Mouse (Mus musculus) heart, adult 18-20 months (tissue): ENCODE results near the gene Slc19a1. TPM values are rescaled to one million over a fixed set of nuclear protein-coding genes. Genes with fewer than 3 reads are reported as not detected.
A peak's percentile ranks its signal among the peaks of the same experiment; 100 is the strongest.

Experiments
- DNase-seq, 2 experiments: peaks; one replicate each; pipeline ENCODE4 v3.0.0; 2021 to 2022; ENCODE audit warnings: mixed read lengths in 1 of 2
- total RNA-seq, 2 experiments: library from RNA; stranded (reverse); gene quantifications; 2 replicates each; pipeline ENCODE4 v1.2.3; 2021

Slc19a1 gene
- total RNA-seq, 2 experiments from 2014 or later, result 5.4 to 6.7 TPM

DNA sequence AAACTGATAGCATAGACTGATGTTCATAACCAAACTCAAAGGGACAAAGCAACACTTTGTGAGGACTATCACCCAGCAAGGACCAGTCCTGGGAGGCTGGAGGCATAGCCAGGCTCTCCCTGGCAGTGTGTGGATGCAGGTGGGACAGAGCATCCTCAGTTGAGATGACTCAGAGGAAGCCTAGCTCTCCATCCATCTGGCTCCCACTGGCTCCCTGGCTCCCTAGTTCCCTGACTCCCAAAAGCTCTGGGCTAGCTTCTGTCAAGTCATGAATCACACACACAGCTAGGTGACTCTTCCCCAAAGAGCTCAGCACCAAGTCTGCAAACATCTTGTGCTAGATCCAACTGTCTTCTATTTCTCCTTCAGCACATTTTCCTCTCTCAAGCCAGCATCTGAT lies 61.8 kb downstream of the Slc19a1 start:
- no peak for DNase-seq

DNA sequence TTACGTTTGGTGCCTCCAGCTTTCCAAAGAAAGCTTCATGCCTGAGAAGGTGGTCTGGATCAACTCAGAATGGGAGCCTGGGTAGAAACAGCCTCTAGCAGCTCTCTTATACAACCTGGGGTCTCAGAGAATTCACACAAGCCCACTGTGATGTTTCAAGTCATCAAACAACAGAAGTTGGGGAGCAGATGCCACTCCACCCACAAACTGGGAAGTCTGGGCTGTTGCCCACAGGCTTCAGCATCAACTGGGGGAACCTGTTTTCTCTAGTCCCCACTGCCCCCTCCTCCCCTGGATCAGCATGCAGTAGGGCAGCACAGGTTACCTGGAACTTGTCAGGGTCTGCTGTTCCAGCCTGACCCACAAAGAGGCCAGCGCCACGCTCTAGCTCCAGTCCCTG lies 63.6 kb downstream of the Slc19a1 start:
- DNase-seq, result no peak

DNA sequence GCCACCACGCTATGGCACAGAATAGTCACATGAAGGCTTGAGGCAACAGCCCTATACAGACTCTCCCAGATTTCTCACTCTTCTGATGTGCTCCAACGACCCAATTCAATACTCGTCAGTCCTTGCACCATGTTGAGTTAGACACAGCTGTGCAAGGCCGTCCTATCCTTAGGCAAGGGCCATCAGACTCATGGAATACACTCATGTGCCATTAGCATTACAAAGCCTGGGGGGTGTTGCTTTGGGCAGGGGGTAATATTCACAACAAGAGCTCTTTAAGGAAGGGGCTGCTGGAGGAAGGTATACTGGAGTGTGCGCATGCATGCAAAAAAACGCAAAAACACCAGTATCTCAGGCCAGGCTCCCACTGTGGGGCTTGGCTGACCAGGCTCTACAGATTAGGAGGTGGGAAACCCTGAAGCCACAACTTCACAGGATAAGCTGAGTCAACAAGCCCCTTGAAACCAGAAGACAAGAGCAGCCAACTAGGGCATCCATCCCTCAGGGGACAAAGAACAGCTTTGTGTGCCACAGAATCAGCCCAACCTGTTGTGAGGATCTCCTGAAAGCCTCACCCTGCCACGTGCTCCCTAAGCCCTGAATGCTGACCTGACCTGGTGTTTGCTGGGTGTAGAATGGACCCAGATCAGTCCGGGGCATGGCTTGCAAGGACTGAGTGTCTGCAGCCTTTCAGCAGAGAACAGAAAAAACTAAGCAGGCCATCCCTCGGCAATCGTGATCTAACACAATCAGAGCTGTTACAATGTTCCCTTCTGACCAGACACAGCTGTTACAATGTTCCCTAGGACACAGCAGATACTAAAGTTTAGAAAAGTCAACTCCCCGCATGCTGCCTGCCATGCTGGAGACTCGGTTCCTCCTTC lies 65.2 kb downstream of the Slc19a1 start:
- DNase-seq, result no peak

DNA sequence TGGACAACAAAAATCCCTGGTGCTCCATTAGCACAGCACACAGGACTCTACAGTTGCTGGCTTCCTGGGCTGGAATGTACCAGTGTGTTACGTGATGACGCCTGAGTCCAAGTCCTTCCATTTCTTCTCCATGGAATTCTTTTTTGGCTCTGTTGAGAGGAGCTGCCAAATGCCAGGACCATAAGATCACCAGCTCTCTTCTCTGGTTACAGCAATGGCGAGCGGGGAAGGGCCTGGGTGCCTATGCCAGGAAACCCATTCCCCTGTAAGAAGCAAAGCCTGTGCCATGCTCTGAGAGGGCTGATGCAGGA lies 65.8 kb downstream of the Slc19a1 start:
- peak; percentile 35 to 52 for DNase-seq

DNA sequence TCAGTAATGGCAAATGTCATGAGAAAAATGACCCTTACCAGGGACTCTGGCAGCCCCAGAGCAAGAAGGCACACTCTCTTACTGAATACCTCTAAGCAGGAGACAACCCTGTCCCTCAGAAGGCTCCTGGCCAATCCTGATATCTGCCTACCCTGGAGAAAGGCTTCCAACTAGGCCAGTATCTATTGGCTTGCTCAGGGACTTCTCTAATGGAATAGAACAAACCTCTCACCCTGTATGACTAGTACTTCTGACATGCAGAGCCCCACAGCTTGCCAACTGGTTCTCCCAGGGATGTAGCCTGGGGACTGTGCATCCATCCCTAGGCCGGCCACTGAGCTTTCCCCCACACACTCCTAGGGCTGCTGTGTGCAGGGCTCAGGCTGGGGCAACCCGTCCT lies 66.6 kb downstream of the Slc19a1 start:
- peak; percentile 37 to 66 for DNase-seq

DNA sequence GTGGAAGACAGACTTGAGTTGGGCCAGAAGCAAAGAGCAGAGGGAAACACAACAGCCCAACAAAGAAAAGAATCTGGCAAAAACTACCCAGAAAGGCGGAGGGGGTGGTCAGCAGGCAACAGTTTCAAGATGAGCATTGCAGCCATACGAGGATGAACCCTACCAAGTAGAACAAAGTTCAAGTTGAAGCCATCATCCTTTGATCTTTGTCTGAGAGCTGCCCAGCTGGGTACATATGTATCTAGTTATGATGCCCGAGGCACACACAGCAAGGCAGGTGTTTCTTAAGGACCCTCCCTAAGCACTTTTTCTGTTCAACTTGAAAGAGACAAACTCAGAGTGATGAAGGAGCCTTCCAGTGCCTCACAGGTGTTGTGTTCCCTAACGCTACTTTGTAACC lies 67.7 kb downstream of the Slc19a1 start:
- DNase-seq, result no peak

DNA sequence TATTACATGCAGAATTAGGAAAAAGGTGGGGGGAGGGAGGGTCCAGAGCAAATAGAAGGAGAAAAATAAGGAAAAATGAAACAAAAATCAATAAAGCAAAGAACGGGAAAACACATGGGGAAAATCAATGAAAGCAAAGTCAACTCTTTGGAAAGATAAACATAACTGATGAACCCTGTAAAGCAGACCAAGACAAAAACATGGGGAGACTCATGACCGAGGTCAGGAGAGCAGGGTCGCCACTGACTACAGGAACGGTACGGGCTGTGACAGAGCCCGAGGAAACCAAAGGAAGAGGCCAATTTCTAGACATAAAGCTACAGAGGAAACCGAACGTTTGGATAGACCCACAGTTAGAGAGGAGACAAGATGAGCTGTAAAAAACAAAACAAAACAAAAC lies 71.6 kb downstream of the Slc19a1 start:
- DNase-seq, result no peak

DNA sequence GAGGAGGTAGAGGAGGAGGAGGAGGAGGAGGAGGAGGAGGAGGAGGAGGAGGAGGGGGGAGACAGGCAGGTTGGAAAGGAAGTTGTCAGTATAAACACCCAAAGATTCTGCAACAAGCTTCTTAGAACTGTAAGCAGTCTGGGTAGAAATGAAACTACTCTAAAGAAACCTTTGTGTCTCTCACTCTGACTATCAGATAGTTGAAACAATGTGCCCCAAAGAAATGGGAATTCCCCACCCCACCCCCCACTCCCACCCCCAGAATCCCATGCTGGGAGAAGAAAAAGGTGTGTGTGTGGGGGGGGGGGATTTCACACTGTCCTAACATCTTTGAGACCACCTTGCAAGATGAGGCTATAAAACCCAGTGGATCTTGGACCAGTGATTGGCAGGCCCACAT lies 72.3 kb downstream of the Slc19a1 start:
- DNase-seq, result no peak

DNA sequence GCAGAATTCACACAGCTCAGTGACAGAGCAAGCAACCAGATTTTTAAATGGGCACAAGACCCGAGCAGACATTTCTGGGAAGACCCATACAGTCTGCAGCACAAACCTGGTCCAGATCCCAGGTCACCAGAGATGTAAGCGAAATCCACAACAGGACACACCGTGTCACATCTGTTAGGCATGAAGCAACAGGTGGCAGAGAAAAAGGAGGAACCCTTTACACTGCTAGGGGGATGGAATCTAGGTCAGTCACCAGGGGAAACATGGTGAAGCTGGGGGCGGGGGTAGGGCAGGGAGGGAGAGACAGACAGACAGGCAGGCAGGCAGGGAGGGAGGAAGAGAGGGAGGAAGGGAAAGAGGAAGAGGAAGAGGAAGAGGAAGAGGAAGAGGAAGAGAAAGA lies 76.1 kb downstream of the Slc19a1 start:
- no peak for DNase-seq

DNA sequence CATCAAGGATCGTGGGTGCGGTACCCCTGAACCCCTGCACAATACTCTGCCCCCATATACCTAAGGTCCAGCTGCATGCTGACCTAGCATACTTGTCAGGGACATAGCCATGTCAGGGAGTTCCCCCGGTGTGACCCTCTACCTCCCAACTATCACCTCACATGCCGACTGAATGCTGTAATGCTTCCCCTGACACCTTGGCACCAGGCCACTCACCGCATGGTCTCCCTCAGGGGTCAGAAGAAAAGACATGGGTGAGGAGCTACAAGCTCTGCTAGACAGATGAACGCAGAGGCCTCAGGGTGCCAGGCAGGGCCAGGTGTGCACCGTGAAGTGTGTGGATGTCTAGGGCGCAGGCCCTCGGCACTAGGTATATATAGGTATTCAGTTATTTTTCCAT lies 78.0 kb downstream of the Slc19a1 start:
- DNase-seq, result no peak

Other genes starting within 250 kb of the Slc19a1 start
- 1 to 10 TPM; 2.3 to 2.7 TPM for gene Pcbp3, start 70.4 kb upstream of the Slc19a1 start, total RNA-seq
- gene Col18a1, start 134.3 kb downstream of the Slc19a1 start, total RNA-seq, result 1 to 10 TPM; 7.9 to 8.5 TPM
- gene Pofut2, start 227.0 kb downstream of the Slc19a1 start, total RNA-seq, result 10 to 100 TPM; 42.2 to 42.9 TPM